26 mouse cellular contexts compared by ENCODE assay signal in genomic region chr1:191952733-191953335, GRCm38 (mm10). TPM values are rescaled to one million over a fixed set of nuclear protein-coding genes. Genes with fewer than 3 reads are reported as not detected.
DNase-seq lines count a peak whose midpoint lies in the region; ATAC-seq lines count a peak whose summit lies in the region.
"Had no signal": no experiment of that assay in that cellular context is flagged by ENCODE, and none has a peak within 500 bp of the region (broad histone marks: within the 10 kb centered on the region; RNA-seq: fewer than 3 reads in every experiment).

No protein-coding gene starts in this region.

- no peak overlapping the region for H3K9ac ChIP-seq in heart, embryonic 12.5 days
- no peak overlapping the region for H3K9ac ChIP-seq in liver, embryonic 12.5 days
- H3K9ac ChIP-seq: hindbrain, embryonic 13.5 days; limb, embryonic 15.5 days; midbrain, embryonic 12.5 days; neural tube, embryonic 15.5 days had no signal

- DNase-seq in heart, adult 11 months = peak; percentile 80
- peak; percentile 91 for DNase-seq in brain, adult 2 months (ENCODE audit: low read depth, low spot score)
- DNase-seq in layer of hippocampus, adult 9-10 months (ENCODE audit: low spot score) = peak; percentile 61
- peak; percentile 78 to 96 for DNase-seq in left cerebral cortex, postnatal 25 days (ENCODE audit: low spot score in 2 of 2)
- DNase-seq in cerebellum, adult 11 months = no peak
- no peak for DNase-seq in lung, postnatal 14 days
- DNase-seq: cerebellum, postnatal 25 days; gastrocnemius, postnatal 25 days; heart, postnatal 14 days; kidney, postnatal 4 days; lung, adult 18-20 months; lung, postnatal 4 days; retina, postnatal 1 day; thymus, postnatal 14 days had no signal

- no peak overlapping the region for H3K4me3 ChIP-seq in heart, embryonic 12.5 days
- H3K4me3 ChIP-seq in liver, embryonic 12.5 days = no peak overlapping the region
- H3K4me3 ChIP-seq: erythroblast, embryonic 14.5 days; heart, embryonic 10.5 days; hindbrain, embryonic 13.5 days; limb, embryonic 15.5 days; midbrain, embryonic 12.5 days; myocyte; neural tube, embryonic 15.5 days had no signal

- ATAC-seq in heart, embryonic 12.5 days (ENCODE audit: insufficient number of reproducible peaks, low FRiP score) = no peak
- no peak for ATAC-seq in liver, embryonic 12.5 days
- ATAC-seq: forebrain, embryonic 14.5 days had no signal

- no peaks in the 10 kb centered on the region for H3K4me1 ChIP-seq in heart, embryonic 12.5 days (replicated peaks)
- peaks cover 14% of the 10 kb centered on the region for H3K4me1 ChIP-seq in liver, embryonic 12.5 days
- H3K4me1 ChIP-seq: hindbrain, embryonic 13.5 days; limb, embryonic 15.5 days; midbrain, embryonic 12.5 days; neural tube, embryonic 15.5 days had no signal

- intact Hi-C loops in left cerebral cortex, postnatal 25 days (cut with DNase I) = loop anchor here (5.0 kb wide), 1 partner anchor 46 kb away; the partner anchor contains the start of gene Slc30a1

- 90% methylated on average over 11 of the region's 11 CpGs for WGBS in heart, embryonic 12.5 days
- 83% methylated on average over 11 of the region's 11 CpGs for WGBS in liver, embryonic 12.5 days (ENCODE audit: insufficient replicate concordance)

- no peaks in the 10 kb centered on the region for H3K36me3 ChIP-seq in heart, embryonic 12.5 days
- no peaks in the 10 kb centered on the region for H3K36me3 ChIP-seq in liver, embryonic 12.5 days
- H3K36me3 ChIP-seq: hindbrain, embryonic 13.5 days; limb, embryonic 15.5 days; midbrain, embryonic 12.5 days; neural tube, embryonic 15.5 days had no signal

- H3K9me3 ChIP-seq in heart, embryonic 12.5 days (replicated peaks) = no peaks in the 10 kb centered on the region
- no peaks in the 10 kb centered on the region for H3K9me3 ChIP-seq in liver, embryonic 12.5 days (replicated peaks)
- H3K9me3 ChIP-seq: heart, embryonic 10.5 days; hindbrain, embryonic 13.5 days; limb, embryonic 15.5 days; midbrain, embryonic 12.5 days; neural tube, embryonic 15.5 days had no signal

- H3K27me3 ChIP-seq in heart, embryonic 12.5 days (replicated peaks) = no peaks in the 10 kb centered on the region
- H3K27me3 ChIP-seq in liver, embryonic 12.5 days (replicated peaks) = 0 out of 2 replicates have a peak, but pooled peaks cover 5% of the 10 kb centered on the region
- H3K27me3 ChIP-seq: CH12.LX; hindbrain, embryonic 13.5 days; limb, embryonic 15.5 days; midbrain, embryonic 12.5 days; neural tube, embryonic 15.5 days had no signal

- H3K27ac ChIP-seq in heart, embryonic 12.5 days (ENCODE audit: poor library complexity, severe bottlenecking) = no peak overlapping the region
- no peak overlapping the region for H3K27ac ChIP-seq in liver, embryonic 12.5 days
- H3K27ac ChIP-seq: heart, embryonic 10.5 days; hindbrain, embryonic 13.5 days; limb, embryonic 15.5 days; midbrain, embryonic 12.5 days; neural tube, embryonic 15.5 days; stomach, postnatal 0 days had no signal

- H3K4me2 ChIP-seq in heart, embryonic 12.5 days = no peak overlapping the region
- no peak overlapping the region for H3K4me2 ChIP-seq in liver, embryonic 12.5 days
- H3K4me2 ChIP-seq: hindbrain, embryonic 13.5 days; limb, embryonic 15.5 days; midbrain, embryonic 12.5 days; neural tube, embryonic 15.5 days had no signal

RNA-seq across cellular contexts. Expression of gene Rd3, which starts 24.3 kb away (rescaled TPM):
- 1.3 and 1.7 TPM in 2 replicates for polyA plus RNA-seq in heart, embryonic 12.5 days (2016; fragmentation: Nextera tagmentation; extraction: Ambion mirVana)
- total RNA-seq in left cerebral cortex, postnatal 25 days (2021) = under 1 TPM; 0.18 to 0.32 TPM
- polyA plus RNA-seq in liver, embryonic 12.5 days (2016; fragmentation: Nextera tagmentation; extraction: Ambion mirVana) = 0.13 and 0.19 TPM in 2 replicates
- polyA plus RNA-seq: erythroblast, embryonic 14.5 days; myocyte had no signal

RNA-seq across cellular contexts. Expression of gene Slc30a1, which starts 46.3 kb away (rescaled TPM):
- polyA plus RNA-seq in heart, embryonic 12.5 days (2016; fragmentation: Nextera tagmentation; extraction: Ambion mirVana) = 4.8 and 5.0 TPM in 2 replicates
- total RNA-seq in left cerebral cortex, postnatal 25 days (2021) = 10 to 100 TPM; 28.2 to 36.9 TPM
- polyA plus RNA-seq in liver, embryonic 12.5 days (2016; fragmentation: Nextera tagmentation; extraction: Ambion mirVana) = 6.0 and 7.2 TPM in 2 replicates

Comparison
In these comparisons a context has a peak if more than half of its experiments do, and no peak if none do; other contexts are left out.
1. DNase-seq: peak in heart, adult 11 months (single experiment), brain, adult 2 months (single experiment), layer of hippocampus, adult 9-10 months (single experiment) and left cerebral cortex, postnatal 25 days (2 of 2); none in cerebellum, adult 11 months (single experiment) and lung, postnatal 14 days (single experiment).